Mouse (Mus musculus) leukemia stem cell, adult 10-12 weeks (primary cell): ENCODE results near the gene Cer1. TPM values are rescaled to one million over a fixed set of nuclear protein-coding genes. Genes with fewer than 3 reads are reported as not detected.

Experiments
- polyA plus RNA-seq: library from polyadenylated mRNA; stranded (reverse); fragments of >175 nt; gene quantifications from 2 replicates; pipeline ENCODE4 v1.2.3, GENCODE M21; 2012; ENCODE audit warnings: low replicate concordance

Gene Cer1
- not detected in 2 replicates for polyA plus RNA-seq

GRCm38 (mm10) chr4:82884636-82885534 lies at the start of gene Cer1:
Gene Cer1 (minus strand): TSS chr4:82885148.

GRCm38 (mm10) chr4:82859131-82860125 lies 25.5 kb downstream of the Cer1 start, which contains the start of gene Zdhhc21:
Gene Zdhhc21 (minus strand): TSS chr4:82859958.

Other genes with a start within 250 kb of the Cer1 start
- gene Nfib, start 179.4 kb downstream of the Cer1 start, polyA plus RNA-seq, result 0.08 and 0.09 TPM in 2 replicates
- 0.55 and 0.80 TPM in 2 replicates for gene Zdhhc21, start 25.2 kb downstream of the Cer1 start, polyA plus RNA-seq
- 0.15 and 0.82 TPM in 2 replicates for gene Frem1, start 167.2 kb upstream of the Cer1 start, polyA plus RNA-seq